Mouse (Mus musculus) G1E (cell line): ENCODE data around the gene Taok2.

Source experiments
- CTCF ChIP-seq: IDR thresholded peaks from 2 replicates; pipeline ENCODE4 v1.5.1; 2012; ENCODE audit warnings: low read depth, low read length, inconsistent platforms, mixed read lengths
- GATA1 ChIP-seq: IDR thresholded peaks from 2 replicates; pipeline ENCODE4 v1.6.1; 2012; ENCODE audit warnings: borderline replicate concordance, low read length, inconsistent platforms, mixed read lengths
- POLR2AphosphoS5 ChIP-seq: IDR thresholded peaks from 2 replicates; pipeline ENCODE4 v1.6.1; 2012; ENCODE audit warnings: low read depth, low read length, inconsistent platforms; ENCODE audit not compliant: insufficient replicate concordance
- TAL1 ChIP-seq: conservative IDR thresholded peaks from 2 replicates; pipeline ENCODE4 v1.6.1; 2012; ENCODE audit warnings: low read depth, low read length, inconsistent platforms, mixed read lengths

GRCm38 (mm10) chr7:126843276-126843675 is 41.2 kb downstream of the Taok2 start:
- no peak for TF ChIP-seq CTCF
- TF ChIP-seq GATA1, result no peak
- TF ChIP-seq TAL1, result no peak
- no peak for TF ChIP-seq POLR2AphosphoS5
